Comparison of ENCODE assay signal across 20 mouse cellular contexts in the genomic region with DNA sequence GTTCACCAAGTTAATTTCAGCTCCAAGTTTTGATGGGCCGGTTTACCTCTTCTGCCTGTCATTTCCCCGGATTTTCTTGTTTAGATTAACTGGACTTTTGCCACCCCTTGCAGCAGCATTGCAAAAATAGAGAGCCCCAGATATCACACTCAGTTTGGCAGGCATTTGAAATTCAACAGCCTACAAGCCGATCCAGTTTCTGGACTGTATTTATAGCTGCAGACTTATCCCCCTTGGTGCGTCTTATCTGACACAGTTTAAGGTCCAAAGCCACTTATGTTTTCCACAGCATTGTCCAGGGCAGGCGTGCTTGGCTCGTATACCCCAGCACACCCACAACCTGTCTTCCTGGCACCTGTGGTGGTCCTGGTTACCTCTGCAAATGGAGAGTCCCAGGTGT.
DNase-seq lines count a peak whose midpoint lies in the region; ATAC-seq and TF ChIP-seq lines count a peak whose summit lies in the region.
"Had no signal": no experiment of that assay in that cellular context is flagged by ENCODE, and none has a peak within 500 bp of the region (broad histone marks: within the 10 kb centered on the region; RNA-seq: fewer than 3 reads in every experiment).

No protein-coding gene starts in this region.

- peak; percentile 45; the same call in 1 of the 2 replicates for ATAC-seq in heart, embryonic 13.5 days (ENCODE audit: extremely low read depth, insufficient number of reproducible peaks, low FRiP score, low TSS enrichment)
- ATAC-seq: forebrain, embryonic 15.5 days; intestine, embryonic 15.5 days; midbrain, embryonic 13.5 days had no signal

- intact Hi-C loops in gastrocnemius, adult 2 months (cut with DNase I) = no loop called here

- no peaks in the 10 kb centered on the region for H3K27me3 ChIP-seq in heart, embryonic 13.5 days (replicated peaks)
- H3K27me3 ChIP-seq in forebrain, embryonic 10.5 days (ENCODE audit: poor library complexity, severe bottlenecking) = no peaks in the 10 kb centered on the region
- H3K27me3 ChIP-seq: forebrain, embryonic 15.5 days; intestine, embryonic 15.5 days; liver, embryonic 15.5 days; midbrain, embryonic 13.5 days; neural tube, embryonic 15.5 days had no signal

- H3K27ac ChIP-seq in gastrocnemius, adult 2 months = peak overlapping the region; percentile 88
- H3K27ac ChIP-seq in heart, embryonic 13.5 days (replicated peaks) = peak overlapping the region; percentile 87
- H3K27ac ChIP-seq in forebrain, embryonic 10.5 days = no peak overlapping the region
- H3K27ac ChIP-seq: embryonic facial prominence, embryonic 10.5 days; forebrain, embryonic 15.5 days; hindbrain, embryonic 14.5 days; intestine, embryonic 15.5 days; liver, embryonic 15.5 days; macrophage; midbrain, embryonic 13.5 days; neural tube, embryonic 15.5 days had no signal

- peaks cover 61% of the 10 kb centered on the region for H3K4me1 ChIP-seq in heart, embryonic 13.5 days
- H3K4me1 ChIP-seq in forebrain, embryonic 10.5 days = peaks cover 11% of the 10 kb centered on the region
- H3K4me1 ChIP-seq: forebrain, embryonic 15.5 days; midbrain, embryonic 13.5 days; neural tube, embryonic 15.5 days had no signal

- H3K4me3 ChIP-seq in gastrocnemius, adult 2 months = peak overlapping the region; percentile 14; the same call in 1 of the 2 replicates
- no peak overlapping the region for H3K4me3 ChIP-seq in heart, embryonic 13.5 days
- H3K4me3 ChIP-seq in forebrain, embryonic 10.5 days = no peak overlapping the region
- H3K4me3 ChIP-seq: embryonic facial prominence, embryonic 10.5 days; forebrain, embryonic 15.5 days; intestine, embryonic 15.5 days; liver, embryonic 15.5 days; midbrain, embryonic 13.5 days; neural tube, embryonic 15.5 days had no signal

- peaks cover 8% of the 10 kb centered on the region; the same call in 1 of the 2 replicates for H3K9me3 ChIP-seq in heart, embryonic 13.5 days
- H3K9me3 ChIP-seq in forebrain, embryonic 10.5 days = peaks cover 7% of the 10 kb centered on the region
- H3K9me3 ChIP-seq: forebrain, embryonic 15.5 days; intestine, embryonic 15.5 days; liver, embryonic 15.5 days; neural tube, embryonic 15.5 days had no signal

- no peak for TF ChIP-seq CTCF in gastrocnemius, adult 2 months (IDR thresholded peaks at IDR 0.05)

- no peak overlapping the region for H3K9ac ChIP-seq in heart, embryonic 13.5 days
- H3K9ac ChIP-seq: forebrain, embryonic 15.5 days; hindbrain, embryonic 14.5 days; intestine, embryonic 15.5 days; liver, embryonic 15.5 days; midbrain, embryonic 13.5 days; neural tube, embryonic 15.5 days had no signal

- peak; percentile 47 for DNase-seq in gastrocnemius, adult 2 months
- DNase-seq in gastrocnemius, postnatal 4 days (ENCODE audit: low spot score in 2 of 2) = no peak
- DNase-seq in heart, adult 18-20 months = peak; percentile 65 to 83
- peak; percentile 53 for DNase-seq in heart, postnatal 4 days
- no peak for DNase-seq in forebrain, embryonic 10.5 days (ENCODE audit: extremely low spot score, low spot score)
- no peak for DNase-seq in spleen, postnatal 14 days (ENCODE audit: low spot score in 2 of 2)
- DNase-seq: adrenal gland, adult 8-10 months; cerebellum, adult 11-12 months; gastrocnemius, postnatal 36 days; right cerebral cortex, postnatal 25 days; thymus, postnatal 36 days had no signal

- no peaks in the 10 kb centered on the region for H3K36me3 ChIP-seq in heart, embryonic 13.5 days
- 0 out of 2 replicates have a peak, but pooled peaks cover 10% of the 10 kb centered on the region for H3K36me3 ChIP-seq in forebrain, embryonic 10.5 days (replicated peaks)
- H3K36me3 ChIP-seq: forebrain, embryonic 15.5 days; intestine, embryonic 15.5 days; liver, embryonic 15.5 days; midbrain, embryonic 13.5 days; neural tube, embryonic 15.5 days had no signal

- peak overlapping the region; percentile 43 for H3K4me2 ChIP-seq in heart, embryonic 13.5 days
- H3K4me2 ChIP-seq: forebrain, embryonic 15.5 days; hindbrain, embryonic 14.5 days; intestine, embryonic 15.5 days; liver, embryonic 15.5 days; midbrain, embryonic 13.5 days; neural tube, embryonic 15.5 days had no signal

- WGBS in heart, embryonic 13.5 days = 18% methylated on average over 6 of the region's 6 CpGs
- WGBS in forebrain, embryonic 10.5 days = 91% methylated on average over 6 of the region's 6 CpGs

Comparison
In these comparisons a context has a peak if more than half of its experiments do, and no peak if none do; other contexts are left out.
1. DNase-seq: peak in gastrocnemius, adult 2 months (single experiment), heart, adult 18-20 months (2 of 2) and heart, postnatal 4 days (single experiment); none in gastrocnemius, postnatal 4 days (0 of 2), forebrain, embryonic 10.5 days (single experiment) and spleen, postnatal 14 days (0 of 2).